Mouse (Mus musculus): ENCODE data around the gene Bclaf1.
A peak's percentile ranks its signal among the peaks of the same experiment; 100 is the strongest.

The Bclaf1 gene

GRCm38 (mm10) chr10:20311918-20312735, at the start of gene Bclaf1:
Bclaf1 (plus strand) TSS chr10:20312469.
- peak; percentile 100 for DNase-seq (ENCODE audit: low read depth)

- no peak for DNase-seq (ENCODE audit: low read depth)
These were observed 49.4 kb upstream of the Bclaf1 start for GRCm38 (mm10) chr10:20262896-20263295.

- DNase-seq (ENCODE audit: low read depth): no peak
These were observed 47.8 kb upstream of the Bclaf1 start for GRCm38 (mm10) chr10:20264479-20264878.

GRCm38 (mm10) chr10:20267032-20267431, 45.2 kb upstream of the Bclaf1 start:
- DNase-seq (ENCODE audit: low read depth): peak; percentile 54

GRCm38 (mm10) chr10:20268945-20269344, 43.3 kb upstream of the Bclaf1 start:
- no peak for DNase-seq (ENCODE audit: low read depth)

- no peak for DNase-seq (ENCODE audit: low read depth)
These were observed 39.9 kb upstream of the Bclaf1 start for GRCm38 (mm10) chr10:20272380-20272779.

GRCm38 (mm10) chr10:20273278-20273677, 39.0 kb upstream of the Bclaf1 start:
- DNase-seq (ENCODE audit: low read depth): no peak

- DNase-seq (ENCODE audit: low read depth): no peak
These were observed 38.2 kb upstream of the Bclaf1 start for GRCm38 (mm10) chr10:20274022-20274421.

- peak; percentile 61 for DNase-seq (ENCODE audit: low read depth)
These were observed 30.8 kb upstream of the Bclaf1 start for GRCm38 (mm10) chr10:20281456-20281855.

- no peak for DNase-seq (ENCODE audit: low read depth)
These were observed 26.8 kb upstream of the Bclaf1 start for GRCm38 (mm10) chr10:20285289-20285975.

GRCm38 (mm10) chr10:20285994-20286836, 26.1 kb upstream of the Bclaf1 start:
- DNase-seq (ENCODE audit: low read depth): no peak

GRCm38 (mm10) chr10:20287369-20287768, 24.9 kb upstream of the Bclaf1 start:
- no peak for DNase-seq (ENCODE audit: low read depth)

- peak; percentile 87 for DNase-seq (ENCODE audit: low read depth)
These were observed 21.8 kb upstream of the Bclaf1 start for GRCm38 (mm10) chr10:20290467-20290883.

- peak; percentile 48 for DNase-seq (ENCODE audit: low read depth)
These were observed 16.3 kb upstream of the Bclaf1 start for GRCm38 (mm10) chr10:20295961-20296360.

- DNase-seq (ENCODE audit: low read depth): no peak
These were observed 13.9 kb upstream of the Bclaf1 start for GRCm38 (mm10) chr10:20298152-20298920.

GRCm38 (mm10) chr10:20299114-20299513, 13.2 kb upstream of the Bclaf1 start:
- no peak for DNase-seq (ENCODE audit: low read depth)

- DNase-seq (ENCODE audit: low read depth): peak; percentile 14
These were observed 1.1 kb upstream of the Bclaf1 start for GRCm38 (mm10) chr10:20310969-20311769.

- peak; percentile 94 for DNase-seq (ENCODE audit: low read depth)
These were observed 550 bp downstream of the Bclaf1 start for GRCm38 (mm10) chr10:20312736-20313301.

- peak; percentile 33 for DNase-seq (ENCODE audit: low read depth)
These were observed 1.2 kb downstream of the Bclaf1 start for GRCm38 (mm10) chr10:20313447-20313846.

GRCm38 (mm10) chr10:20313941-20314340, 1.7 kb downstream of the Bclaf1 start:
- peak; percentile 33 for DNase-seq (ENCODE audit: low read depth)

All from induced T-regulatory cell, adult 2 months (primary cell).